Mouse (Mus musculus) right cerebral cortex, postnatal 4 days (tissue): ENCODE results near the gene Mal.

Experiments used
- DNase-seq: peaks from one replicate; pipeline ENCODE4 v3.0.0-alpha.2; 2022

Mal gene

GRCm38 (mm10) chr2:127656086-127656720 lies at the start of gene Mal:
Mal (minus strand) TSS chr2:127656695.
- peak; percentile 10 for DNase-seq

- no peak for DNase-seq
Observed at GRCm38 (mm10) chr2:127705267-127705666, 48.8 kb upstream of the Mal start.

GRCm38 (mm10) chr2:127689239-127689638 lies 32.7 kb upstream of the Mal start:
- no peak for DNase-seq

- peak; percentile 57 for DNase-seq
Observed at GRCm38 (mm10) chr2:127683687-127684331, 27.3 kb upstream of the Mal start.

- DNase-seq = peak; percentile 9
Observed at GRCm38 (mm10) chr2:127667843-127668506, 11.5 kb upstream of the Mal start.

GRCm38 (mm10) chr2:127667015-127667414 lies 10.5 kb upstream of the Mal start:
- DNase-seq = no peak

GRCm38 (mm10) chr2:127662708-127663107 lies 6.2 kb upstream of the Mal start:
- no peak for DNase-seq

GRCm38 (mm10) chr2:127655419-127655818 lies 1.1 kb downstream of the Mal start:
- no peak for DNase-seq

GRCm38 (mm10) chr2:127654786-127655185 lies 1.7 kb downstream of the Mal start:
- DNase-seq = no peak

GRCm38 (mm10) chr2:127652805-127653204 lies 3.7 kb downstream of the Mal start:
- DNase-seq = no peak

GRCm38 (mm10) chr2:127652335-127652734 lies 4.2 kb downstream of the Mal start:
- no peak for DNase-seq

- DNase-seq = no peak
Observed at GRCm38 (mm10) chr2:127651601-127652000, 4.9 kb downstream of the Mal start.

- DNase-seq = no peak
Observed at GRCm38 (mm10) chr2:127649921-127650320, 6.6 kb downstream of the Mal start.

- DNase-seq = no peak
Observed at GRCm38 (mm10) chr2:127648145-127648544, 8.3 kb downstream of the Mal start.

GRCm38 (mm10) chr2:127646875-127647274 lies 9.6 kb downstream of the Mal start:
- no peak for DNase-seq

- DNase-seq = no peak
Observed at GRCm38 (mm10) chr2:127643728-127644704, 12.5 kb downstream of the Mal start.

GRCm38 (mm10) chr2:127638973-127639372 lies 17.5 kb downstream of the Mal start:
- no peak for DNase-seq

- DNase-seq = no peak
Observed at GRCm38 (mm10) chr2:127635581-127635980, 20.9 kb downstream of the Mal start.

- DNase-seq = no peak
Observed at GRCm38 (mm10) chr2:127632601-127633000, 23.9 kb downstream of the Mal start.

- no peak for DNase-seq
Observed at GRCm38 (mm10) chr2:127627990-127628570, 28.4 kb downstream of the Mal start.

GRCm38 (mm10) chr2:127627354-127627753 lies 29.1 kb downstream of the Mal start:
- DNase-seq = no peak

GRCm38 (mm10) chr2:127625659-127626058 lies 30.8 kb downstream of the Mal start:
- no peak for DNase-seq

- DNase-seq = no peak
Observed at GRCm38 (mm10) chr2:127624786-127625185, 31.7 kb downstream of the Mal start.
